Mouse (Mus musculus): Measurements from ENCODE around the gene Mllt10. TPM values are rescaled to one million over a fixed set of nuclear protein-coding genes. Genes with fewer than 3 reads are reported as not detected.

Gene Mllt10
- polyA plus RNA-seq, 1 experiment: 9.2 TPM

GRCm38 (mm10) chr2:18053243-18053950 lies 1.6 kb upstream of the Mllt10 start:
- Histone ChIP-seq H3K27ac (replicated peaks; ENCODE audit: low read depth, low read length) (no peak overlapping the region), H3K4me3 (ENCODE audit: insufficient read depth, low read depth, low read length) (no peak overlapping the region), H3K4me1 (ENCODE audit: control insufficient read depth, insufficient read depth, insufficient read length, low read length) (peaks cover 3% of the 10 kb centered on the region; the same call in 1 of the 2 replicates)

- no peak overlapping the region for H3K4me3 ChIP-seq (ENCODE audit: insufficient read depth, low read depth, low read length)
- H3K27ac ChIP-seq (replicated peaks; ENCODE audit: low read depth, low read length): no peak overlapping the region
- H3K4me1 ChIP-seq (ENCODE audit: control insufficient read depth, insufficient read depth, insufficient read length, low read length): peaks cover 3% of the 10 kb centered on the region; the same call in 1 of the 2 replicates
Measured at GRCm38 (mm10) chr2:18053951-18054530, 996 bp upstream of the Mllt10 start.

- Histone ChIP-seq H3K4me3 (ENCODE audit: insufficient read depth, low read depth, low read length) (peak overlapping the region; percentile 99), H3K27ac (replicated peaks; ENCODE audit: low read depth, low read length) (peak overlapping the region; percentile 97), H3K4me1 (ENCODE audit: control insufficient read depth, insufficient read depth, insufficient read length, low read length) (no peaks in the 10 kb centered on the region)
Measured at GRCm38 (mm10) chr2:18055929-18056785, 1.1 kb downstream of the Mllt10 start.

- Histone ChIP-seq H3K4me3 (ENCODE audit: insufficient read depth, low read depth, low read length) (peak overlapping the region; percentile 80), H3K4me1 (ENCODE audit: control insufficient read depth, insufficient read depth, insufficient read length, low read length) (no peaks in the 10 kb centered on the region), H3K27ac (replicated peaks; ENCODE audit: low read depth, low read length) (peak overlapping the region; percentile 97)
Measured at GRCm38 (mm10) chr2:18056786-18057255, 1.8 kb downstream of the Mllt10 start.

- Histone ChIP-seq H3K27ac (replicated peaks; ENCODE audit: low read depth, low read length) (peak overlapping the region; percentile 97), H3K4me1 (ENCODE audit: control insufficient read depth, insufficient read depth, insufficient read length, low read length) (no peaks in the 10 kb centered on the region), H3K4me3 (ENCODE audit: insufficient read depth, low read depth, low read length) (peak overlapping the region; percentile 80)
Measured at GRCm38 (mm10) chr2:18057336-18058145, 2.5 kb downstream of the Mllt10 start.

- H3K4me3 ChIP-seq (ENCODE audit: insufficient read depth, low read depth, low read length): peak overlapping the region; percentile 80
Measured at GRCm38 (mm10) chr2:18058146-18058708, 3.2 kb downstream of the Mllt10 start.

GRCm38 (mm10) chr2:18059063-18059462 lies 4.0 kb downstream of the Mllt10 start:
- Histone ChIP-seq H3K4me1 (ENCODE audit: control insufficient read depth, insufficient read depth, insufficient read length, low read length) (no peaks in the 10 kb centered on the region; the same call in 1 of the 2 replicates), H3K4me3 (ENCODE audit: insufficient read depth, low read depth, low read length) (no peak overlapping the region), H3K27ac (replicated peaks; ENCODE audit: low read depth, low read length) (no peak overlapping the region)

More at GRCm38 (mm10) chr2:18058146-18058708, 3.2 kb downstream of the Mllt10 start:
- Histone ChIP-seq H3K4me1 (ENCODE audit: control insufficient read depth, insufficient read depth, insufficient read length, low read length) (no peaks in the 10 kb centered on the region; the same call in 1 of the 2 replicates), H3K27ac (replicated peaks; ENCODE audit: low read depth, low read length) (peak overlapping the region; percentile 97)

- H3K27ac ChIP-seq (replicated peaks; ENCODE audit: low read depth, low read length): no peak overlapping the region
- H3K4me1 ChIP-seq (ENCODE audit: control insufficient read depth, insufficient read depth, insufficient read length, low read length): no peaks in the 10 kb centered on the region; the same call in 1 of the 2 replicates
- H3K4me3 ChIP-seq (ENCODE audit: insufficient read depth, low read depth, low read length): no peak overlapping the region
Measured at GRCm38 (mm10) chr2:18059891-18060290, 4.9 kb downstream of the Mllt10 start.

GRCm38 (mm10) chr2:18060396-18060795 lies 5.4 kb downstream of the Mllt10 start:
- Histone ChIP-seq H3K4me1 (ENCODE audit: control insufficient read depth, insufficient read depth, insufficient read length, low read length) (no peaks in the 10 kb centered on the region; the same call in 1 of the 2 replicates), H3K4me3 (ENCODE audit: insufficient read depth, low read depth, low read length) (no peak overlapping the region), H3K27ac (replicated peaks; ENCODE audit: low read depth, low read length) (no peak overlapping the region)

GRCm38 (mm10) chr2:18063763-18064251 lies 8.8 kb downstream of the Mllt10 start:
- peak overlapping the region; percentile 97 for H3K4me3 ChIP-seq (ENCODE audit: insufficient read depth, low read depth, low read length)
- peak overlapping the region; percentile 93 for H3K27ac ChIP-seq (replicated peaks; ENCODE audit: low read depth, low read length)
- H3K4me1 ChIP-seq (ENCODE audit: control insufficient read depth, insufficient read depth, insufficient read length, low read length): no peaks in the 10 kb centered on the region; the same call in 1 of the 2 replicates

- Histone ChIP-seq H3K4me1 (ENCODE audit: control insufficient read depth, insufficient read depth, insufficient read length, low read length) (no peaks in the 10 kb centered on the region; the same call in 1 of the 2 replicates), H3K4me3 (ENCODE audit: insufficient read depth, low read depth, low read length) (peak overlapping the region; percentile 97), H3K27ac (replicated peaks; ENCODE audit: low read depth, low read length) (peak overlapping the region; percentile 93)
Measured at GRCm38 (mm10) chr2:18064356-18064858, 9.4 kb downstream of the Mllt10 start.

GRCm38 (mm10) chr2:18064941-18065707 lies 10.1 kb downstream of the Mllt10 start:
- Histone ChIP-seq H3K27ac (replicated peaks; ENCODE audit: low read depth, low read length) (peak overlapping the region; percentile 91), H3K4me1 (ENCODE audit: control insufficient read depth, insufficient read depth, insufficient read length, low read length) (no peaks in the 10 kb centered on the region; the same call in 1 of the 2 replicates), H3K4me3 (ENCODE audit: insufficient read depth, low read depth, low read length) (peak overlapping the region; percentile 97)

- Histone ChIP-seq H3K4me1 (ENCODE audit: control insufficient read depth, insufficient read depth, insufficient read length, low read length) (no peaks in the 10 kb centered on the region; the same call in 1 of the 2 replicates), H3K4me3 (ENCODE audit: insufficient read depth, low read depth, low read length) (peak overlapping the region; percentile 71), H3K27ac (replicated peaks; ENCODE audit: low read depth, low read length) (peak overlapping the region; percentile 35)
Measured at GRCm38 (mm10) chr2:18065708-18066030, 10.6 kb downstream of the Mllt10 start.

Measured in brown adipose tissue, adult 24 weeks (tissue).